Mouse (Mus musculus) MEL-GATA-1-ER (cell line): ENCODE measurements around the gene Tmco4.

Experiments used
- DNase-seq: peaks from one replicate; pipeline ENCODE4 v3.0.0-alpha.2; 2012; ENCODE audit warnings: low read depth; ENCODE audit errors: extremely low read depth

Tmco4 gene

GRCm38 (mm10) chr4:138972827-138973718 lies at the start of gene Tmco4:
Tmco4 (plus strand) TSS chr4:138972888.
- peak; percentile 62 for DNase-seq

DNA sequence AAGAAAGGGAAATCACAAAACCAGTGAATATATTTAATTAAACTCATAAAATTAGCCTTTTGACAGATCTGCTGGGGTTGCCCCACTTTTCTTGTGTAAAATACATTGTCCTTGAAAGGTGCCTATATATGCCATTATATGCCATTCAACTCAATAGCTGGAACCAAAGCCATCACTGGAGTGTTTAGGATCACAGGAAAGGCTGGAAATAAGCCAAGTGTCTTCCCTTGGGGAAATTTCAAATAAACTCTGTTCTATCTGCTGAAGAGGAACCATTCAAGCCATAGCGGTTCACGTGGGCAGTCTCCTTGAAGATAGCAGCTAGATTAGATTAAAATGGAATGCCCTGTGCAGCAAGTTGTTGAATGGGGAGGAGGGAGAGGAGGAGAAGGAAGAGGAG lies 47.1 kb upstream of the Tmco4 start:
- no peak for DNase-seq

GRCm38 (mm10) chr4:138933862-138934261 lies 38.8 kb upstream of the Tmco4 start:
- DNase-seq: no peak

DNA sequence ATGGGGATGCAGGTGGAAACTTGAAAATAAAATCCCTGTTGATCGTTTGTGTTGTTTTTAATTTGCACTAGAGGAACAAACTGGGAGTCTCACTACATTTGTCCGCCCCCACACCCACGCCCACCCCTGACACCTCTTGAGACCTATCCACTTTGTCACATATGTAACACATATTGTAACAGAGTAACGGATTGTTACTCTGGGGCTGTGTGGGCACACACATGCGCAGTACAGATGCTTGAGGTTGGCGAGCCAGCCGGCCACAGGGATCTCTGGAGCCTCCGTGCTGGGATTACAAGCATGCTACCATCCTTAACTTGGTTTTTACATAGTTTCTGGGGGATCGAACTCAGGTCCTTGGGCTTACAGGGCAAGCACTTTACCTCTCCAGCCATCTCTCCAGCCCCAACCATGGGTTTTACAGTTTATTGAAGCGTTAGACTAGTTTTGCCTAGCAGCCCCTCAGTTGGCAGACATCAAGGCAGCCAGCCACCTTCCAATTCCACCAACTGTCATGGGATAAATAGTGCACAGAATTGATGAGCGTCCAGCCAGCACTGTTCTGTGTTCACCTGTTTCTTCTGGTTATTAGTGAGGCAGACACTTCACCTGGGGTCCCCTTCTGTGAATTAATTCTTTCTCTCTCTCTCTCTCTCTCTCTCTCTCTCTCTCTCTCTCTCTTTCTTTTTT lies 38.1 kb upstream of the Tmco4 start:
- DNase-seq: no peak

DNA sequence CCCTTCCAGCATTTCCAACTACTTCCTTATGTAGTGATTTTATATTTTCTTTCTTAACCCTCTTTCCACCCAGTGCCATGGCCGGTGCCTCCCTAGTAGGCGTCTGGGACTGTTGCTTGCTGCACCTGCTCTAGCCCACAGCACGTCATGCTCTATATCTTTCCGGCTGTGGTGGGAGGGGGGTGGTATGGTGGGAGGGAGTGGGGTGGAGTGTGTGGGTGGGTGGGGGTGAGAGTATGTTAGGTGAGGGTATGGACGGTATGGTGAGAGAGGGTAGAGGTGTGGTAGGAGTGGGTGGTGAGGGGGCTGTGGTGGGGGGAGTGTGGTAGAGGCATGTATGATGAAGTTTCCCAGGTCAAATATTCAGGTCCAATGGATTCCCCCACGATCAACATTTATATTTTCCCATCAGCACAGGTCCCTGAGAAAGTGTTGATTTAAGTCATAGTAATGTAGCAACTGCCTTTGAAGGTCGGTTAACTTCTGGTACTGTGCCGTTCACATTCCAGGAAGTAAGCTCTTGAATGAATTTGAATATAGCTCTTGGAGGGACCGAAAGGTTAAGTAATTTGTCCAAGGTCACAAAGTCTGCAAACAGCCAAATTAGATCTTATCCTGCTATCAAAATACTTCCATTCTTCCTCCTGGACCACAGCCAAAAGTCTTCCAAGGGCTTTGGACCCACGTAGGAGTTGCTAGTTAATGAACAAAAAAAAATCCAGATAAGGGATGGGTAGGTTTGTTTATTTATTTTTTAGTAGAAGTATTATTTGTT lies 34.0 kb upstream of the Tmco4 start:
- DNase-seq: no peak

- DNase-seq: no peak
Observed at GRCm38 (mm10) chr4:138939481-138939880, 33.2 kb upstream of the Tmco4 start.

GRCm38 (mm10) chr4:138941401-138941800 lies 31.3 kb upstream of the Tmco4 start:
- no peak for DNase-seq

- no peak for DNase-seq
Observed at GRCm38 (mm10) chr4:138941966-138942365, 30.7 kb upstream of the Tmco4 start.

DNA sequence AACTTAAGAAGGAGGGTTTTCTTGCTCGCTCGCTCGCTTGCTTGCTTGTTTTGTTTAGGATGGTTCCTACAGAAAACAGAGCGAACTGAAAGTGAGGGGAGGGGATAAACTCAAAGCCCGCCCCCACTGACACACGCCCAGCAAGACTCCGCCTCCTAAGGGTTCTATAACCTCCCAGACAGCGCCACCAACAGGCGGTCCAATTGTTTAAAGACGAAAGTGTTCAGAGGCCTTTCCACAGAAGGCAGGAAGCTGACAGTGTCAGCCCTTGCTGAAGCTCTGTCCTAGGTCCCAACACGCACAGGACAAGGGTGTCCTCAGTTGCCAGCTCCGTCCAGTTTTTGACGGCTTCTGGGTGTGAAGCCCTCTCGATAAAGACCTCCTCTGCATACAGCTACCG lies 29.0 kb upstream of the Tmco4 start:
- DNase-seq: peak; percentile 90

DNA sequence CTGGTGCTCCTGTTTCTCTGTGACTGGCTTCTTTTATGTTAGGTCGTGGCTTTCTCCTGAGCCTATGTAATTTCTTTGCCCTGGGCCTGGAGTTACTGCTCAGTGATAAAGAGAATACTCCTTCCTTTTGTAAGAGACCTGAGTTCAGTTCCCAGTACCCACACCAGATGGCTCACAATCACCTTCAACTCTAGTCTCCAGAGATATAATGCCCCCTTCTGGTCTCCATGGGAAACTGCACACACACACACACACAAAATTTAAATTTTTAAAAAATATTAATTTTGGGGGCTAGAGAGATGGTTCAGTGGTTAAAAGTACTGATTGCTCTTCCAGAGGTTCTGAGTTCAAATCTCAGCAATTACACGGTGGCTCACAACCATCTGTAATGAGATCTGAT lies 24.4 kb upstream of the Tmco4 start:
- no peak for DNase-seq

DNA sequence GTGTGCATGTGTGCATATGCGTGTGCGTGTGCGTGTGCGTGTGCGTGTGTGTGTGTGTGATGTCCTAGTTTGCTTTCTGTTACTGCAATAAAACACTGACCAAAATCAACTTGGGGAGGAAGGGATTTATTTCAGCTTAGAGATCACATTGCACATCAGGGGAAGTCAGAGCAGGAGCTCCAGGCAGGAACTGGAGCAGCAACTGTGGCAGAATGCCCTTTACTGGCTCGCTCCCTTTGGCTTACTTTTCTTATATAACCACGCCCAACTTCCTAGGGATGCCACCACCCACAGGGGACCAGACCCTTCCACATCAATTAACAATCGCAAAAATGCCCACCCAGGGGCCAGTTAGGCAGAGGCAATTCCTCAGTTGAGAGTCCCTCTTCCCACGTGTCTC lies 14.1 kb upstream of the Tmco4 start:
- DNase-seq: no peak

DNA sequence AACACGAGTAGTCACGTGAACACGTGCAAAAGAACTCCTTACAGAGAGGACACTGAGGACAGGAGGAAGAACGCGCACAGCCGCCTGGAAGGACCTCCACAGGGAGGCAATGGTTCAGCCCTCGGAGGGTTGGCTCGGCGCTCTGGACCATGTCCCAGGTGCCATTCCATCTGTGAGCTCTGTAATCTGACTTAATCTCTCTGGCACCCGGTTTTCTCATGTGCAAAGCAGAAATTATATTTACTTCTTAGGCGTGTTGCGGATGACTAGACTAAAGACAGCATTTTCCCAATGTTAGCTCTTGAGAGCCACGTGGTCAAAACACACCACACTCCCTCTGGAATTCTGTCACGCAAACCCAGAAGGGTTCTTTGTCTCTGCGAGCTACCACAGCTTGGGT lies 13.6 kb upstream of the Tmco4 start:
- DNase-seq: no peak

- no peak for DNase-seq
Observed at GRCm38 (mm10) chr4:138959926-138960325, 12.8 kb upstream of the Tmco4 start.

DNA sequence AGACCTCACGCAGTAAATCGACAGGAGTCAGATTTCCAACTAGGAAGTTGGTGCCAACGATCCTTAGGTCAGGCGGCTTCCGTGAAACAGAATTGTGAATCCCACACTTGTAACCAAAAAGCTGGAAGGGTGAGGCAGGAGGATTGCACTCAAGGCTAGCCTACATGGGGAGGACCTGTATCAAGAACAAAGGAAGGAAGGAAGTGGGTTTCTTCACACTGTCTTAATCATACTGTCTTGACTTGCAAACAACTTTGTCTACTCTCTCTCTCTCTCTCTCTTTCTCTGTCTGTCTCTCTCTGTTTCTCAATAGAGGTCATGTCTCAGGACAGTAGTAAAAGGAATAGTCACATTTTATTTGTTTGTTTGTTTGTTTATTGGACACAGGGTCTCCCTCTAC lies 10.0 kb upstream of the Tmco4 start:
- DNase-seq: no peak

DNA sequence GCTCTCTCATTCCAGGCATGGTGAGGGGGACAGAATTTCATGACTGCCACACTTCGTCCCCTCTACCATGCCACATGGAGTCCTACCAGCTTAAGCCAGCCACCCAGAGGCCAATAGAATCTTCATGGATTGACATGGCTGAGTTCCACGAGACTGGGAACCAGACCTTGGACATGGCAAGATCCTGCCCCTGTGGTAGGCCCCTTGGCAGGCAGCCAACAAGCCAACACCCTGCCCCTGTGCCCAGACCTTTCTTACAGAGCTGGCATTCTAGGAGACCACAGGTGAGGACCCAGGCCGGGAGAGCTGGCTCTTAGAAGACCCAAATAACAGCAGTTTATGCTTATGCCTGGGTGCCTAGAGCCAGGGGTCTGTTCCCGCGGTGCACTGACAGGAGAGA lies 6.8 kb upstream of the Tmco4 start:
- DNase-seq: no peak

- no peak for DNase-seq
Observed at GRCm38 (mm10) chr4:138966866-138967265, 5.8 kb upstream of the Tmco4 start, which contains the start of gene Rnf186. Rnf186 (plus strand) TSS chr4:138967112.

DNA sequence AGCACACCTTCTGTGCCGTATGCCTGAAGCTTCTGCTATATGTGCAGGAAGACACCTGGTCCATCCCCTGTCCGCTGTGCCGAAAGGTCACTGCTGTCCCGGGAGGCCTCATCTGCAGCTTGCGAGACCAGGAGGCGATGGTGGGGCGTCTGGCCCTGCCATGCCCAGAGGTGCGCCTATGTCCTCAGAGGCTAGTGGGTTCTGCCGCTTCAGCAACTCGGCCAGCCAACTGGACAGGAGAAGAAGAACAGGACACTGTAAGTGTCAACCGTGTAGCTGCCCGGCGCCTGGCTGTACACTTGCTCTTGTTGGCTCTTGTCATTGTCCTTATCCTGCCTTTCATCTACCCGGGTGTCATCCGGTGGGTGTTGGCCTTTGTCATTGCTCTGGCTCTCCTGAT lies 5.2 kb upstream of the Tmco4 start:
- no peak for DNase-seq

DNA sequence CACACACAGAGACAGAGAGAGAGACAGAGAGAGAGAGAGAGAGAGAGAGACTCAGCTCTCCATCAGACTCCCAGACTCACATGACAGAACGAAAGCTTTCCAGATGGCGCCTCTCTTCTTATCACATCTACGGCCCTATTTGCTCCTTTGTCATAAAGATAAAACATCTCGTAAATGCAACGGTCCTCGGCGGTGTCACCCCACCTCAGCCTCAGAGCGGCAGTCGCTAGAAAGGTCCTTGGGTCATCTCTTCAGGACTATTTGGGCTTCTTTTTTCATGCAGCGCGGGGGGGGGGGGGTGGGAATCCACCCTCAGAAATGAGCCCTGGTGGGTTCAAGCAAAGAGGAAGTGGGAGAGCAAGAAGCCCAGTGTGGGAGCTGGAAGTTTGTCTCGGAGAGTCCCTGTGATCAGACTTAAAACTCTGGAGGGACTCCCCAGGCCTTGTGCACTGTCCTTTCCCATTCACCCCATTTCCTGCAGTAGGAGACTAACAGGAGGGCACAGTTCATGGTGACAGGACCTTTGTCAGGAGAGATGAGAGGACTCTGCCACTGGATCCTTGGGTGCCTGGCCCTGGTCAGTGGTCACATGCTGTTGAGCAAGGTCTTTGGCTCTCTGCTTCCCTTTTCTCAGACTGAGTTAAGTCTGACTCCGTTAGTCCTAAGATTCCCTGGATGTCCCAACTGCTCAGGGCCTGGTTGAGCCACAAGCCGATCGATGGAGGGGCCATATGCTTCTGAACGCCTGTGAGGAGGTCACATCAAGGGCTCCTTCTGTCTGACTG lies 3.7 kb upstream of the Tmco4 start:
- no peak for DNase-seq

GRCm38 (mm10) chr4:138969736-138970135 lies 3.0 kb upstream of the Tmco4 start:
- DNase-seq: no peak

GRCm38 (mm10) chr4:138971371-138971770 lies 1.3 kb upstream of the Tmco4 start:
- no peak for DNase-seq
